Mouse (Mus musculus): ENCODE measurements around the gene 4933405L10Rik. TPM values are rescaled to one million over a fixed set of nuclear protein-coding genes. Genes with fewer than 3 reads are reported as not detected.

4933405L10Rik gene
- polyA plus RNA-seq (2012; rRNA removed), result 0.38 and 0.92 TPM in 2 replicates

GRCm38 (mm10) chr8:105707498-105708403 lies at the start of gene 4933405L10Rik, which contains the start of gene Enkd1:
Gene 4933405L10Rik (plus strand): TSS chr8:105707655.
Gene Enkd1 (minus strand): TSS chr8:105708210.
- peak; percentile 88 to 95 for DNase-seq (ENCODE audit: extremely low spot score in 1 of 2, low spot score in 1 of 2)

- DNase-seq (ENCODE audit: extremely low spot score in 1 of 2, low spot score in 1 of 2), result peak in 1 of 2 experiments; percentile 38
Measured at GRCm38 (mm10) chr8:105661167-105661566, 46.3 kb upstream of the 4933405L10Rik start.

GRCm38 (mm10) chr8:105677891-105678290 lies 29.6 kb upstream of the 4933405L10Rik start:
- no peak for DNase-seq (ENCODE audit: extremely low spot score in 1 of 2, low spot score in 1 of 2)

GRCm38 (mm10) chr8:105685325-105685724 lies 22.1 kb upstream of the 4933405L10Rik start:
- no peak for DNase-seq (ENCODE audit: extremely low spot score in 1 of 2, low spot score in 1 of 2)

GRCm38 (mm10) chr8:105685796-105686308 lies 21.6 kb upstream of the 4933405L10Rik start, which contains the start of gene Carmil2:
Gene Carmil2 (plus strand): TSS chr8:105686274.
- no peak for DNase-seq (ENCODE audit: extremely low spot score in 1 of 2, low spot score in 1 of 2)

- no peak for DNase-seq (ENCODE audit: extremely low spot score in 1 of 2, low spot score in 1 of 2)
Measured at GRCm38 (mm10) chr8:105686551-105686950, 20.9 kb upstream of the 4933405L10Rik start.

- DNase-seq (ENCODE audit: extremely low spot score in 1 of 2, low spot score in 1 of 2), result no peak
Measured at GRCm38 (mm10) chr8:105687512-105687911, 19.9 kb upstream of the 4933405L10Rik start.

GRCm38 (mm10) chr8:105688242-105688752 lies 19.2 kb upstream of the 4933405L10Rik start:
- no peak for DNase-seq (ENCODE audit: extremely low spot score in 1 of 2, low spot score in 1 of 2)

- no peak for DNase-seq (ENCODE audit: extremely low spot score in 1 of 2, low spot score in 1 of 2)
Measured at GRCm38 (mm10) chr8:105689256-105689982, 18.0 kb upstream of the 4933405L10Rik start.

GRCm38 (mm10) chr8:105689983-105690360 lies 17.5 kb upstream of the 4933405L10Rik start:
- no peak for DNase-seq (ENCODE audit: extremely low spot score in 1 of 2, low spot score in 1 of 2)

GRCm38 (mm10) chr8:105690978-105691377 lies 16.5 kb upstream of the 4933405L10Rik start:
- no peak for DNase-seq (ENCODE audit: extremely low spot score in 1 of 2, low spot score in 1 of 2)

- no peak for DNase-seq (ENCODE audit: extremely low spot score in 1 of 2, low spot score in 1 of 2)
Measured at GRCm38 (mm10) chr8:105692449-105693182, 14.8 kb upstream of the 4933405L10Rik start.

- peak in 1 of 2 experiments; percentile 85 for DNase-seq (ENCODE audit: extremely low spot score in 1 of 2, low spot score in 1 of 2)
Measured at GRCm38 (mm10) chr8:105693648-105694047, 13.8 kb upstream of the 4933405L10Rik start.

- DNase-seq (ENCODE audit: extremely low spot score in 1 of 2, low spot score in 1 of 2), result peak in 1 of 2 experiments; percentile 47
Measured at GRCm38 (mm10) chr8:105694051-105694799, 13.2 kb upstream of the 4933405L10Rik start.

GRCm38 (mm10) chr8:105695080-105695780 lies 12.2 kb upstream of the 4933405L10Rik start:
- DNase-seq (ENCODE audit: extremely low spot score in 1 of 2, low spot score in 1 of 2), result no peak

GRCm38 (mm10) chr8:105697196-105697780 lies 10.2 kb upstream of the 4933405L10Rik start:
- DNase-seq (ENCODE audit: extremely low spot score in 1 of 2, low spot score in 1 of 2), result no peak

GRCm38 (mm10) chr8:105698734-105699133 lies 8.7 kb upstream of the 4933405L10Rik start:
- DNase-seq (ENCODE audit: extremely low spot score in 1 of 2, low spot score in 1 of 2), result no peak

GRCm38 (mm10) chr8:105699488-105700215 lies 7.8 kb upstream of the 4933405L10Rik start:
- DNase-seq (ENCODE audit: extremely low spot score in 1 of 2, low spot score in 1 of 2), result no peak

Data from frontal cortex, adult 2 months (tissue).